Mouse (Mus musculus) heart, postnatal 0 days (tissue): ENCODE measurements around the gene Mical2.

Experiments used
- CTCF ChIP-seq: IDR thresholded peaks from 2 replicates; pipeline ENCODE4 v1.5.1; 2016; ENCODE audit warnings: antibody characterized with exemption, control low read depth, low read depth
- EP300 ChIP-seq: IDR thresholded peaks from 2 replicates; pipeline ENCODE4 v1.6.1; 2016; ENCODE audit warnings: antibody characterized with exemption, low read depth

DNA sequence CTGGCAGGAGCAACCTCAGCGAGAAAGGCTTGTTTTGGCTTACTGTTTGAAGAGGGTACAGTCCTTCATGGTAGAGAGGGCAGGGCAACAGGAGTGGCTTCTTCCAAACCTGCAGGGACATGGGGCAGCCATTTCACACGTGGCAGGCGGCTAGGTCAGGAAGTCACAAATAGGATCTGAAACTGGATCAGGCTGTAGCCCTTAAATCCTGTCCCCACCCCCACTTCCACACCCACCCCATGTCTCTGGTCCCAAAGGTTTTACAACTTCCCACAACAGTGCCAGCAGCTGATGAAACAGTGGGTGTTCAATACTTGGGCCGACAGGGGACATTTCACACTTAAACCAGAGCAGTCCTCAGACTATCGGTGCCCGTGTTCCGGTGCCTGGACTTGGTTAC is 38.8 kb upstream of the Mical2 start:
- TF ChIP-seq EP300, result no peak
- no peak for TF ChIP-seq CTCF
